Mouse (Mus musculus) hindbrain, embryonic 12.5 days (tissue): ENCODE data around the gene AI481877. TPM values are rescaled to one million over a fixed set of nuclear protein-coding genes. Genes with fewer than 3 reads are reported as not detected.

Experiments used
- ATAC-seq: fragments of 200-750 bp; cut with Nextera tagmentation; 2 replicates; pipeline ENCODE4 v1.8.0; 2017; ENCODE audit warnings: moderate TSS enrichment; ENCODE audit not compliant: low FRiP score
- H3K27ac ChIP-seq: fragments of 300-500 bp; sonication (generic); 2 replicates; pipeline ENCODE4 v1.5.1; 2016; ENCODE audit warnings: mild to moderate bottlenecking
- H3K27me3 ChIP-seq: fragments of 300-500 bp; sonication (generic); 2 replicates; pipeline ENCODE4 v1.6.1; 2016; ENCODE audit warnings: mild to moderate bottlenecking
- H3K36me3 ChIP-seq: fragments of 300-500 bp; sonication (generic); 2 replicates; pipeline ENCODE4 v1.6.1; 2016; ENCODE audit warnings: mild to moderate bottlenecking
- H3K4me1 ChIP-seq: fragments of 300-500 bp; sonication (generic); 2 replicates; pipeline ENCODE4 v1.6.1; 2016
- H3K4me2 ChIP-seq: fragments of 300-500 bp; sonication (generic); replicated peaks from 2 replicates; pipeline ENCODE4 v1.6.1; 2016; ENCODE audit warnings: mild to moderate bottlenecking
- H3K4me3 ChIP-seq: fragments of 300-500 bp; sonication (generic); 2 replicates; pipeline ENCODE4 v1.5.1; 2016; ENCODE audit warnings: mild to moderate bottlenecking
- H3K9ac ChIP-seq: fragments of 300-500 bp; sonication (generic); 2 replicates; pipeline ENCODE4 v1.6.1; 2016; ENCODE audit warnings: mild to moderate bottlenecking, moderate library complexity
- H3K9me3 ChIP-seq: fragments of 300-500 bp; sonication (generic); replicated peaks from 2 replicates; pipeline ENCODE4 v1.6.1; 2016; ENCODE audit warnings: mild to moderate bottlenecking
- WGBS: fragments of 180-500 bp; shearing (Covaris S2); methylation state at CpG from one replicate; pipeline ENCODE4 v1.1.7; 2016; 5-methylcytosine and 5-hydroxymethylcytosine counted together
- polyA plus RNA-seq: library from polyadenylated mRNA; unstranded; fragments of >200 nt; fragmentation: Nextera tagmentation; extraction: Ambion mirVana; gene quantifications from 2 replicates; pipeline ENCODE4 v1.2.1, GENCODE M21; 2016

AI481877 gene
- polyA plus RNA-seq, 1 experiment from 2014 or later = not detected

DNA sequence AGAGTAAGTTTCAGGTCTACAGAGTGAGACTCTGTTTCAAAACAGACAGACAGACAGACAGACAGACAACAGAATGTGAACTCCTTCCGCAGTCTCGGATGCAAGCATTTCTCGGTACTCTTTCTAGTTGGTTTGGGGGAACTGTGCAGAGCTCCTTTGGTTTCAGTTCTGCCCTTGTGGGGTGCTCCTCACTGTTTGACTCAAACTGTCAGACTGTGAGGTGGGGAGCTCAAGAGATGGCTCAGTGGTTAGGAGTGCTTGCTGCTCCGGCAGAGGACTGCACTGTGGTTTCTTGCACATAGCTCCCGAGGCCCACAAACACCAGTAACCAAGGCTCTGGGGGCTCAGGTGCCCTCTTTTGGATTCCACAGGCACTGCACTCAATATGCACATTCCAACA is 95.7 kb downstream of the AI481877 start:
- Histone ChIP-seq H3K4me2 (no peak overlapping the region), H3K4me1 (peaks cover 8% of the 10 kb centered on the region), H3K9me3 (no peaks in the 10 kb centered on the region), H3K27me3 (no peaks in the 10 kb centered on the region), H3K27ac (no peak overlapping the region), H3K4me3 (no peak overlapping the region), H3K36me3 (peaks cover 10% of the 10 kb centered on the region), H3K9ac (no peak overlapping the region)
- WGBS = 98% methylated on average over 5 of the region's 5 CpGs
- ATAC-seq = no peak

DNA sequence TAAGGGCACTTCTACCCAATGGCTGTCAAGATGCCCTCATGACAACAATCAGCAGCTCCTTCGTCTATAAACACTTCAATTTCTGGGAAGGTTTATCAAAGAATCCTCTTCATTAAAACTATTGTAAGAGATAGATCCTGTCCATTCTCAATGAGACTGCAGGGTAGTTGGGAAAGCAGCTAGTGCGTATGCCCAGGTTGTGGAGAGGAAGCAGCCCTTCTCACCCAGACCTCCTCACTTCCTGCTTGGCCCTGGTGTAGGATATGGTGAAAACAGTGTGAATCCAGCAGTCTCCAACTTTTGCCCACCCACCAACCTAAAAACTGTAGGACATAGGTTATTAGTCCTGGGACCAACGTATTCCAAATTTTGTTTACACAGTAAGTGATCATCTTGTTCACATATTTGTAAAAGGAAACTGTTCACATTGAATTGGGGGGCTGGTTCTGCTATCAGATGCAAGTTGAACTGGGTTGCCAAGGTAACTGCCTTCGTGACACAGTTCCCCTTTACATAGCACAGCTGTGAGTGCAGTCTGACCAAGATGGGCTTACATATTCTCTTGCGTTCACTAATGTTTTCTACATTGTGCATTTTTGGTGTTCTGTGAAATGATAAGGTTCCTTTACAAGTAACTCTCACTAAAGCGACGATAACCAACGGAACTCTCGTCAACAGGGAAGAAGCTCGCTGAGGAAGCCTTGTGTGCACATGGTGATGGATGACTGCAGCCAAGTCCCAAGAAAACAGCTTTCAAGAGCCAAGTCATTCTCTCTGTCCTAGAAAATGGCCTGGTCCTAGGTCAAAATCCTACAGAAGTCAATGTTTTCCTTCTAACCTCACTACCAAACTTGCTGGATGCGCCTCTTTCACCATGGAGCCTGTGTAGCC is 98.1 kb downstream of the AI481877 start:
- Histone ChIP-seq H3K9ac (no peak overlapping the region), H3K4me1 (peaks cover 4% of the 10 kb centered on the region; the same call in 1 of the 2 replicates), H3K9me3 (no peaks in the 10 kb centered on the region), H3K36me3 (peaks cover 10% of the 10 kb centered on the region), H3K4me2 (no peak overlapping the region), H3K4me3 (no peak overlapping the region), H3K27me3 (no peaks in the 10 kb centered on the region), H3K27ac (no peak overlapping the region)
- no peak for ATAC-seq
- 87% methylated on average over 11 of the region's 11 CpGs for WGBS

DNA sequence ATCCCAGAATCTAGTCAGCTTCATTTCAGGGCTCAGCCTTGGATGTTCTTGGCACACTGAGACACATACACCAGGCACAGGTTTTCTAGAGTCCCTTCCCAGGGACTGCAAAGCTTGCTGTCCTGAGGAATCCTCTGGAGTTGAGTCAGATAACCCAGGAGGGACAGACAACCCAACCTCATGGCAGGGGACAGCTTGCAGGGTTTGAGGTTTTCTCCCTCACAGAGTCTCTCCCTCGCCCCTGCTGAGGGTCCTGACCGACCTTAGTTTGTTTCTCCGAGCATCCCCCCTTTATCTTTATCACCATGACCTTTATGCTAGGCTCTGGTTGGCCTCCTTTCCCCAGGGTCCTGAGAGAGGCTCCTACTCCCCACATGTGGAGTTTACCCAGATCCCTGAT is 101.3 kb downstream of the AI481877 start:
- WGBS = 91% methylated on average over 3 of the region's 3 CpGs
- Histone ChIP-seq H3K4me3 (no peak overlapping the region), H3K27me3 (no peaks in the 10 kb centered on the region), H3K4me1 (peaks cover 7% of the 10 kb centered on the region; the same call in 1 of the 2 replicates), H3K9me3 (no peaks in the 10 kb centered on the region), H3K9ac (no peak overlapping the region), H3K36me3 (peaks cover 7% of the 10 kb centered on the region), H3K4me2 (no peak overlapping the region), H3K27ac (no peak overlapping the region)
- no peak for ATAC-seq

DNA sequence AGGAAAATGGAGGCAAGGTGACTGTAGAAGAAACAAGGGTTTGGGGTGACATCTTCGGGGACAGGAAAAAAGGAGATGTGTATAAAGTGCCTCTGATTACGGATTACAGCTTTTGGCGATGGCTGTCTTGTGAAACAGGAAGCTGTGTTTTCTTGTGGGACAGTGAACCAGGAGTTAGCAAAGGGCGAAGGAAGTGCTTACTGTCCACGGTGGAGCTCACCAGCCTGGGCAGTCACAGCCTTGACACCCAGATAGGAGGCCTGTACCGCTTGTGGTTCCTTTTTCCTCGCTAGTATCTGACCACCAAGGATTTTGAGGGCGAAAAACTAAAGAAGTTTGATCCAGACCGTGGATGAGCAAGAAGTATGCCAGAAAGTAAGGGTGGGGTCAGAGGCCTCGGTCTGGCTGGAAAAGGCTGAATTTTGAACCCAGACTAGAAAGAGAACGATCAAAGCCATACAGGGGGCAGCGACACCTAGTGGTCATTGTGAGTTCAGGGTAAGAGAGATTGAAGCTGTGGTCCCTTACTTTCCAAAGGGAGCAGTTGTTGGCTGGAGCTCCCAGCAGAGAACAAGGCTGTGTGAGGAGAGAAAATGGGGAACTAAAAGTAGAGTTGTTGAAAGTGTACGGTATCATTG is 102.2 kb downstream of the AI481877 start:
- Histone ChIP-seq H3K4me1 (peaks cover 7% of the 10 kb centered on the region; the same call in 1 of the 2 replicates), H3K9ac (no peak overlapping the region), H3K4me2 (no peak overlapping the region), H3K4me3 (no peak overlapping the region), H3K36me3 (peaks cover 7% of the 10 kb centered on the region), H3K27ac (no peak overlapping the region), H3K9me3 (no peaks in the 10 kb centered on the region), H3K27me3 (no peaks in the 10 kb centered on the region)
- no peak for ATAC-seq
- WGBS = 52% methylated on average over 13 of the region's 13 CpGs

DNA sequence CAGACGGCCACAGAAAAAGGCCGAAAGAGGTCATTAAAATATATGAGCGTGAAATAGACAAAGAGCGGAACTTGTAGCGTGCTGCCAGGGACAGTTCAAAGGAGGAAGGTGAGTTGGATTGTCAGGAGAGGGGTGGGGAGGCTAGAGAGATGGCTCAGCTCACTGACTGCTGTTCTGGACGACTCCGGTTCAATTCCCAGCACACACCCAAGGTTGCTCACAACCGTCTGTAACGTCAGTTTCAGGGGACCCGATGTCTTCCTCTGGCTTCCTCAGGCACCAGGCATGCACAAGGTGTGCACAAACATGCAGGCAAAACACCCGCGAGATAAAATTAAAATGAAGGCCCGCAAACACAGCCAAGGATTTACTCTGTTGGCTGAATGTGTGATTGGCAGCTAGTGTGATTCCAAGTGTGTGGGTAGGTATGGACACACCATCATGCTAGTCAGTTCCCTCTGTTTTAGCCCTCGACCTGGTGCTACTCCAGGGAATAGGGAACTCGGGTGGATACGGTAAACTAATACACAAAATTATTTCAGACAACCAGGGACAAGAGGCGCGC is 102.9 kb downstream of the AI481877 start:
- peaks cover 7% of the 10 kb centered on the region; the same call in 1 of the 2 replicates for H3K4me1 ChIP-seq
- H3K9ac ChIP-seq = peak overlapping the region; percentile 86
- no peaks in the 10 kb centered on the region for H3K27me3 ChIP-seq
- peak overlapping the region; percentile 92 for H3K27ac ChIP-seq
- H3K4me3 ChIP-seq = peak overlapping the region; percentile 75
- peak; percentile 24 for ATAC-seq
- peaks cover 5% of the 10 kb centered on the region for H3K36me3 ChIP-seq
- 58% methylated on average over 18 of the region's 18 CpGs for WGBS
- peak overlapping the region; percentile 65 for H3K4me2 ChIP-seq
- no peaks in the 10 kb centered on the region for H3K9me3 ChIP-seq

- peaks cover 5% of the 10 kb centered on the region; the same call in 1 of the 2 replicates for H3K36me3 ChIP-seq
- H3K4me1 ChIP-seq = peaks cover 7% of the 10 kb centered on the region; the same call in 1 of the 2 replicates
- peak; percentile 89 for ATAC-seq
- no peaks in the 10 kb centered on the region for H3K9me3 ChIP-seq
- H3K27me3 ChIP-seq = no peaks in the 10 kb centered on the region
- H3K4me2 ChIP-seq = peak within 1 kb of the TSS; percentile 65
- peak within 1 kb of the TSS; percentile 92 for H3K27ac ChIP-seq
- 10% methylated on average over 73 of the region's 76 CpGs for WGBS
- peak within 1 kb of the TSS; percentile 86 for H3K9ac ChIP-seq
- H3K4me3 ChIP-seq = peak within 1 kb of the TSS; percentile 75
Observed at GRCm38 (mm10) chr4:59034918-59035785, 103.6 kb downstream of the AI481877 start, which contains the start of gene Gng10. TSS of gene Gng10 (plus strand) at chr4:59035088.

- no peaks in the 10 kb centered on the region for H3K9me3 ChIP-seq
- H3K27me3 ChIP-seq = no peaks in the 10 kb centered on the region
- WGBS = 80% methylated on average over 10 of the region's 10 CpGs
- no peak overlapping the region for H3K9ac ChIP-seq
- peak overlapping the region; percentile 65 for H3K4me2 ChIP-seq
- H3K4me1 ChIP-seq = peaks cover 7% of the 10 kb centered on the region; the same call in 1 of the 2 replicates
- peak overlapping the region; percentile 75 for H3K4me3 ChIP-seq
- no peak; the same call in 1 of the 2 replicates for ATAC-seq
- H3K36me3 ChIP-seq = peaks cover 4% of the 10 kb centered on the region
- no peak overlapping the region; the same call in 1 of the 2 replicates for H3K27ac ChIP-seq
Observed at GRCm38 (mm10) chr4:59034325-59034917, 104.4 kb downstream of the AI481877 start.

DNA sequence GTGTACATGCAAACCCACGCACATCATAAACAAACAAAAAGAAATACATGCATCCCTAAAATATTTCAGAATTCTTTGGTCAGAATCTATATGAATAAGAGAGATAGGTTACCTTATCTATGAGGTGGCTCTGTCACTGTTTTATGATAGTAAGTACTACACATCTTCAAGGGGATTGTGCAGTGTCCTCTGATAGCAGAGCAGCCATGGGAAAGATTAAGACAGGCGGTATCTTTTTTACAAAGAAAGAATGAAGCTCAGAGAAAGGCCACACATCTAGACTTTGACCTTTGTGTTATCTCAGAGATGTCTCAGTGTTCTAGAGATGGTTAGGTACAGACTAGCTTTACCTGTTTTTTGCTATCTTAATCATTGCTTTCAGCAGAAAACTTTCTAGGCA is 121.9 kb downstream of the AI481877 start:
- H3K27ac ChIP-seq = no peak overlapping the region
- H3K4me1 ChIP-seq = no peaks in the 10 kb centered on the region
- peaks cover 19% of the 10 kb centered on the region for H3K36me3 ChIP-seq
- H3K27me3 ChIP-seq = no peaks in the 10 kb centered on the region
- 94% methylated on average over 2 of the region's 2 CpGs for WGBS
- H3K9me3 ChIP-seq = no peaks in the 10 kb centered on the region
- H3K9ac ChIP-seq = no peak overlapping the region
- H3K4me3 ChIP-seq = no peak overlapping the region
- ATAC-seq = no peak
- H3K4me2 ChIP-seq = no peak overlapping the region

- Histone ChIP-seq H3K4me2 (no peak overlapping the region), H3K9me3 (no peaks in the 10 kb centered on the region), H3K27ac (no peak overlapping the region), H3K27me3 (no peaks in the 10 kb centered on the region), H3K4me3 (no peak overlapping the region), H3K4me1 (no peaks in the 10 kb centered on the region), H3K36me3 (peaks cover 9% of the 10 kb centered on the region), H3K9ac (no peak overlapping the region)
- ATAC-seq = no peak
- 89% methylated on average over 3 of the region's 3 CpGs for WGBS
Observed at GRCm38 (mm10) chr4:59015181-59015580, 123.6 kb downstream of the AI481877 start.

- H3K9ac ChIP-seq = no peak overlapping the region
- no peaks in the 10 kb centered on the region for H3K36me3 ChIP-seq
- WGBS = 89% methylated on average over 3 of the region's 3 CpGs
- no peak for ATAC-seq
- no peak overlapping the region for H3K4me2 ChIP-seq
- no peak overlapping the region for H3K4me3 ChIP-seq
- H3K27ac ChIP-seq = no peak overlapping the region
- H3K4me1 ChIP-seq = no peaks in the 10 kb centered on the region
- H3K27me3 ChIP-seq = no peaks in the 10 kb centered on the region
- no peaks in the 10 kb centered on the region for H3K9me3 ChIP-seq
Observed at GRCm38 (mm10) chr4:59011446-59011845, 127.3 kb downstream of the AI481877 start.

- no peak for ATAC-seq
- Histone ChIP-seq H3K9ac (no peak overlapping the region), H3K4me2 (no peak overlapping the region), H3K4me3 (no peak overlapping the region), H3K27me3 (no peaks in the 10 kb centered on the region), H3K4me1 (peaks cover 7% of the 10 kb centered on the region), H3K36me3 (no peaks in the 10 kb centered on the region), H3K9me3 (no peaks in the 10 kb centered on the region), H3K27ac (no peak overlapping the region)
- WGBS = 66% methylated on average over 4 of the region's 4 CpGs
Observed at GRCm38 (mm10) chr4:59009696-59010095, 129.1 kb downstream of the AI481877 start.
